Mouse (Mus musculus): ENCODE measurements at regions not wholly inside any gene's neighbourhood (a gene's known extent, or its start where the extent isn't known, plus 50 kb on each side); places are given as distances from the start of the nearest gene placed in this dataset.

DNA sequence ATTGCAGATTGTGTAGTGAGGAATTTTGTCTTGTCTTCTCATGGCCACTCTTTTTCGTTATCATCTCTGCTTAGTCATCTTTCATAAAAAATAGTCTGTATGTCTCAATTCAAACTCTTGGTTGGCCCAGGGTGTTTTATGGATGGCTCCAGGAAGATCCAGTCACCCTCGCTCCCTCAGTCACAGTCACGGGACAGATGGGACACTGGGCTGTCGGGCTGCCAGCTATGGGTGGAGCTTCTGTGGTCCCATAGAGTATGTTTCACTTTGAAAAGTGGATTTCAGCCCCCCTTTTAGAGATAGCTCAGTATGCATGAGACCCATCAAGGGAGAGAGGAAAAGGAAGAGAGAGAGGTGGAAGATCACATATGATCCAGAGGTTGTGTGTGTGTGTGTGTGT is 85.2 kb upstream of the Syt6 start:
- TF ChIP-seq CTCF (IDR thresholded peaks at IDR 0.05) (no peak), POLR2A (IDR thresholded peaks at IDR 0.05; ENCODE audit: insufficient read depth, low read depth, low read length) (no peak)
